Mouse (Mus musculus) telencephalon, adult 2 months (tissue): ENCODE measurements at regions not wholly inside any gene's neighbourhood (a gene's known extent, or its start where the extent isn't known, plus 50 kb on each side); places are given as distances from the start of the nearest gene placed in this dataset.

ENCODE experiments used
- DNase-seq: peaks from one replicate; pipeline ENCODE4 v3.0.0-alpha.2; 2011; ENCODE audit warnings: low read depth, low spot score

GRCm38 (mm10) chr13:46222031-46222430 is 51.5 kb upstream of the Stmnd1 start:
- DNase-seq: no peak

GRCm38 (mm10) chr13:46218101-46218701 is 55.3 kb upstream of the Stmnd1 start:
- peak; percentile 92 for DNase-seq

- no peak for DNase-seq
Measured at GRCm38 (mm10) chr13:46216954-46217838, 56.3 kb upstream of the Stmnd1 start.

GRCm38 (mm10) chr13:46203551-46203950 is 70.0 kb upstream of the Stmnd1 start:
- DNase-seq: peak; percentile 34

- no peak for DNase-seq
Measured at GRCm38 (mm10) chr13:46202586-46202985, 70.9 kb upstream of the Stmnd1 start.

GRCm38 (mm10) chr13:46201029-46201599 is 72.4 kb upstream of the Stmnd1 start:
- no peak for DNase-seq

- peak; percentile 67 for DNase-seq
Measured at GRCm38 (mm10) chr13:46193131-46193530, 80.4 kb upstream of the Stmnd1 start.

DNA sequence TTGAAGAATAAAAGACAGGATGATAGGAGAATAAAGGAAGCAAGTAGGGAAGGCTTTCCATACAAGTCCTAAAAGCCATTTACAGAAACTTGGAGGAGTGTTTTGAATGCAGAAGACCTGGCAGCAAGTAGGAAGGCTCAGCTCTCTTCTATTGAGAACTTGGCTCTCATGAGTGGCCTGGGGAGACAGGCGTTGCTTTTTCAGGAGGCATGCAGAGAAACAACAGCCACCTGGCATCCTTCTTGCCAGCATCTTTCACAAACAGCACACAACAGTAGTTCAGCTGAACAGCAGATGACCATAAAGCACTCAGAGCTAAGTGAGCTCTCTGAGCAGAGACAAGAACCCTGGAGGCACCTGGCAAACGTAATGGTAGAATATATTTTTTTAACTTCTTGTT is 83.8 kb upstream of the Stmnd1 start:
- no peak for DNase-seq

DNA sequence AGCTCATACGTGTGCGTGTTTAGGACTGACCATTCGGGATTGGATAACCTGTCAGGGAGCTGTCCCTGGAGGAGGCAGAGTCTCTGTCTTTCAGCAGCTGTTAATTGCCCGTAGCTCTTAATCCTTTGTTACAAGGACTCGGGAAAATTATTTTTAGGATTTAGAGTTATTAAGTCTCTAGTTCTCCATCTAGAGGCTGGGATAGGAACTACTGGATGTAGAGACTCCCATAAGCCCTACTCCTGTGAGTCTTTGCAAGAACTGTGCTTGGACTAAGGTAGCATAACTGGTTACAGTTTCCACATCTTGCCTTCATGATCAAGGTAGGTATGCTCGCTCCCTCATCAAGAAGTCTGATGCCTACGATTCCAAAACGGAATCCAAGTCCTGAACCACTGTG is 90.7 kb upstream of the Stmnd1 start:
- no peak for DNase-seq

GRCm38 (mm10) chr13:46180606-46181133 is 92.9 kb upstream of the Stmnd1 start:
- DNase-seq: peak; percentile 78

DNA sequence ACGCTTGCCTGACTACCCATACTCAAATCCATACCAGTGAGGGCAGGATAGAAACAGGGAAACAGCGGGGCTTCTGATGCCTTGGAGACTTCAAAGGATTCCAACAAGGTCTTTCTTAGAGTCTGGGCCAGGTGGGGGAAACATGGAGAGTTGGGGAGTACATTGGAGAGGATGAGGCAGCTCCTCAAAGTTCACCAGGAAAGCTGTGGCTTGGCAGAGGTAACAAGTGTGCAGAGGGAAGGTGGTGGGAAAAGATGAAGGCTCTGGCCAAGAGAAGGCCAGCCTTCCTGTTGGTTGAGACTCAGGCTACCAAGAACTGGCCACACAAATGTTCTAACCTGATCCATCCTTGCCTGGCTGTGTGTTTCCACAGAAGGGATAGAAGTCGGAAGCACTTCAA is 93.6 kb upstream of the Stmnd1 start:
- DNase-seq: no peak

GRCm38 (mm10) chr13:46173103-46173502 is 100.4 kb upstream of the Stmnd1 start:
- no peak for DNase-seq

GRCm38 (mm10) chr13:46162025-46162374 is 111.5 kb upstream of the Stmnd1 start:
- DNase-seq: no peak

GRCm38 (mm10) chr13:46161261-46162024 is 112.1 kb upstream of the Stmnd1 start:
- DNase-seq: no peak

DNA sequence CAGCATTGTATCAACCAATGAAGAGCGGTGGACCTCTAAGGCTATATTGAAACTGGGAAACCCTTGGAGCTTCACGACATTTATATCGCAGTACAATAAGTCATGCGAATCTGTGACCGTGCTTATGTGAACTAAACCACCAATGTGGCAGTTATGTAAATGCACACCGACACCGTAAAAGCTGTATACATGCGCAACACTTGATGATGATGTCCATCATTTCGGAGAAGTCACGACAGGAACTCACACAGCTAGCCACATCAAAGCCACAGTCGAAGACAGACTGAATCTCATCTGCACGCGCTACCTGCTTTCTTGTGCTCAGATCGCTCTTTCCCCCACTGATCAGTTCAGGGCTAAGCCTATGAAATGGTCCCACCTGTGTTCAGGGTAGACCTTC is 114.2 kb upstream of the Stmnd1 start:
- no peak for DNase-seq

DNA sequence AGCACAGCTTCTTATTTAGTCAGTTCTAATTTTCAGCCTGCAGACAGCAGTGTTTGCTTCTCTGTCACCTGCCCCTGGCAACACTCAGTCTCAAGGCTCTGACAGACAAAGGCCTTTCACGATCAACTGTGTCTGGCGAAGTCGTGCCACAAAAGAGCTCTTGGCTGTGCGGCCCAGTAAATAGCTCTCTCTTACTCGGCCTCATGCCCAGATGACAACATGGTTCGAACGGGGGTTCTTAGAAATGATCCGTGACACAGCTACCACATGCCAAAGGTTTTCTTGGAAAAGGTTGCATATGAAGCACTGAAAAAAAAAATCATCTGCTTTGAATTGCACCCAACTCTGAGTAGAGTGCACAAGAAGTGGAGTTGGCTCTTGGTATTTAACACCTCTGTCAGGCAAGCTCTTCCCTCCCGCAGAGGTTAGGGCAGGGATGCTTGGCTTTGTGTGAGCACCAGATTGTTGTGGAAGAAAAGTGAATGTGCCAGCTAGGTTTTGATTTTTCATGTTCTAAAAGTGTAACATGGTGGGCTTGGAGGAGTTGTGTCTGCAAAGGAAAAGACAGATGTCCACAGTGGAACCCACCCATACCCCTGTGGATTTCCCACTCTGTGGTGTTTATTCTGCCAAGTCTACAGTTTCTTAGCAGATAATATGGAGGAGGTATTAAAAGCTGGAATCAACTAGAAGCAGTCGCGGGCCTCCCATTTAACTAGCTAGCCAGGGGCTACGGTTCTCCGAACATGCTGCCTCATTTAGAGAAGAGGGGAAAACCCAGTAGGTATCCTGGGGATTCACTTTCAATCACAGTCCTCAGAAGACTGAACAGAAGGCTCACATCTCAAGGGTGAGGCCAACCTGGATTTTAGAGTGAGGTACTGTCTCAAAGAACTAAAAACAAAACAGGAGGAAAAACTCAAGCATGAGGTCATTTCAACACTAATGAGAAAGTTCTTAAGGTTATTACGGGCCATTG is 120.0 kb upstream of the Stmnd1 start:
- peak; percentile 26 for DNase-seq

- DNase-seq: peak; percentile 56
Measured at GRCm38 (mm10) chr13:46140006-46140405, 133.5 kb upstream of the Stmnd1 start.

DNA sequence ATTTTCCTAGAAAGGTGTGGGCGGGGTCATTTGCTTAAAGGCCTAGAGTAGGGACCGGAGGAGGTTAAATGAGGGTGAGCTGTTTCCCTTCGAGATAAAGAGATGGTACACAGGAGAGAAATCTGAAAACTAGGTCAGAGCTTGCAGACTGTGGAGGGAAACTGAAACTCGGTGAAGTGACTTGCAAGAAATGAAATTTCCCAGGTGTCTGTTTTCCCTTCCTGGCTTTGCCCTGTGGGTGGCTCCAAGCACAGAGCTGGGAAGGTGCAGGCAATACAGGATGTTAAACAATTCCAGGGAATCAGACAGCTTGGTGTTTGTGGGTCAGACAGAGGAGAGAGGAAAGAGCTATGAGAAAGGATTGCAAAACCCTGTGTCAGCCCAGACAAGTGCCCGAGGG is 134.3 kb upstream of the Stmnd1 start:
- peak; percentile 28 for DNase-seq

DNA sequence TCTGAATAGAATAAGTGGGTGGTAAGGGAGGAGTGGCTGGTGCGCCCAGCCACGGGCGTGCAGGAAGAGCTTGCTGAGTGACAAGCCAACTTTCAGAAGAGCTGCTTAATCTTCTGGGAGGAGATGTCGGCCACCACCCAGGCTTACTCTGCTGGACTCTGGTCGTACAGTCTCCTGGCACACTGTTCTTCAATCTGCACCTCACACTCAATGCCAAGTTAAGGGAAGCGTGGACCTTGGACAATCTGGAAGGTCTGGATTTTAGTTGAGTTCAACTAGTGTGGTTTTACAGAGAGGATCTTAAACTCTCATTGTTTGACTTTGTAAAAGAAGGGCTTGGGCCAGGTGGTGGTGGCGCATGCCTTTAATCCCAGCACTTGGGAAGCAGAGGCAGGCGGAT is 138.1 kb upstream of the Stmnd1 start:
- DNase-seq: no peak

- DNase-seq: peak; percentile 56
Measured at GRCm38 (mm10) chr13:46129236-46129855, 144.2 kb upstream of the Stmnd1 start.
